Comparison of ENCODE assay signal across 16 mouse cellular contexts in the genomic region with DNA sequence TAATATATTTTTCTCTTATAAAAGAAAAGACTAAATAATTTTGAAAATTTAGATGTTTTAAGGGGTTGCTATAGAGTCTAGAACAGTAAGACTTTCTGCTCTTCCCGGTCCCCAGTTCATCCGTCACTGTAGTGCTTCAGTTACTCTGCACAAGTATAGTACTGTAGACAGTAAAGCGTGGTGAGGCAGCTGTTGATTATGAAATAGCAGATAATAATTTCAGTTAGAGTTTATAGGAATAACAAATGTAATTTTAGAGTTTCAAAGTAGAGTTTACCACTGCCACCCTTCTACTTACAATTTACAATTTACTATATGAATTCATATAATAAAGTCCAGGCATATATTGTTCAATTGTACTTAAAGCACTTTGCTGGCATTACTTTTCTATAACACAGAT.
"Had no signal": no experiment of that assay in that cellular context is flagged by ENCODE, and none has a peak within 500 bp of the region (broad histone marks: within the 10 kb centered on the region; RNA-seq: fewer than 3 reads in every experiment).

No protein-coding gene starts in this region.

- DNase-seq: retina, postnatal 1 day; right cerebral cortex, adult 18-20 months; right cerebral cortex, postnatal 14 days; right cerebral cortex, postnatal 25 days; right cerebral cortex, postnatal 4 days; spleen, adult 18-20 months; thymus, adult 18-20 months; thymus, adult 2 months; thymus, postnatal 14 days; thymus, postnatal 25 days; thymus, postnatal 36 days; thymus, postnatal 4 days had no signal

- H3K4me3 ChIP-seq: neural tube, embryonic 13.5 days; neural tube, embryonic 15.5 days; stomach, embryonic 15.5 days had no signal

- H3K27ac ChIP-seq: neural tube, embryonic 13.5 days; neural tube, embryonic 15.5 days; stomach, embryonic 15.5 days; stomach, postnatal 0 days had no signal

- H3K36me3 ChIP-seq: stomach, embryonic 15.5 days had no signal

- H3K9ac ChIP-seq: neural tube, embryonic 13.5 days; neural tube, embryonic 15.5 days; stomach, embryonic 15.5 days had no signal

- H3K4me1 ChIP-seq: neural tube, embryonic 13.5 days; neural tube, embryonic 15.5 days; stomach, embryonic 15.5 days had no signal

- H3K27me3 ChIP-seq: neural tube, embryonic 13.5 days; neural tube, embryonic 15.5 days; stomach, embryonic 15.5 days had no signal

- H3K9me3 ChIP-seq: neural tube, embryonic 13.5 days; neural tube, embryonic 15.5 days; stomach, embryonic 15.5 days had no signal
